Mouse (Mus musculus) stomach, embryonic 15.5 days (tissue): ENCODE results near the gene Fam49a. TPM values are rescaled to one million over a fixed set of nuclear protein-coding genes. Genes with fewer than 3 reads are reported as not detected.

Experiments used
- ATAC-seq: fragments of 200-750 bp; cut with Nextera tagmentation; 2 replicates; pipeline ENCODE4 v1.8.0; 2017; ENCODE audit warnings: low read depth, moderate number of reproducible peaks, moderate TSS enrichment; ENCODE audit not compliant: insufficient read depth, low FRiP score
- H3K27ac ChIP-seq: fragments of 300-500 bp; sonication (generic); 2 replicates; pipeline ENCODE4 v1.5.1; 2015; ENCODE audit warnings: mild to moderate bottlenecking, inconsistent platforms
- H3K27me3 ChIP-seq: fragments of 300-500 bp; sonication (generic); replicated peaks from 2 replicates; pipeline ENCODE4 v1.6.1; 2015; ENCODE audit warnings: inconsistent platforms
- H3K36me3 ChIP-seq: fragments of 300-500 bp; sonication (generic); 2 replicates; pipeline ENCODE4 v1.6.1; 2015; ENCODE audit warnings: inconsistent platforms
- H3K4me1 ChIP-seq: fragments of 300-500 bp; sonication (generic); 2 replicates; pipeline ENCODE4 v1.6.1; 2015; ENCODE audit warnings: inconsistent platforms
- H3K4me2 ChIP-seq: fragments of 300-500 bp; sonication (generic); 2 replicates; pipeline ENCODE4 v1.6.1; 2015; ENCODE audit warnings: mild to moderate bottlenecking, inconsistent platforms
- H3K4me3 ChIP-seq: fragments of 300-500 bp; sonication (generic); replicated peaks from 2 replicates; pipeline ENCODE4 v1.5.1; 2015; ENCODE audit warnings: inconsistent platforms
- H3K9ac ChIP-seq: fragments of 300-500 bp; sonication (generic); 2 replicates; pipeline ENCODE4 v1.6.1; 2015; ENCODE audit warnings: inconsistent platforms
- H3K9me3 ChIP-seq: fragments of 300-500 bp; sonication (generic); 2 replicates; pipeline ENCODE4 v1.6.1; 2016; ENCODE audit warnings: inconsistent platforms
- WGBS: fragments of 180-500 bp; shearing (Covaris S2); methylation state at CpG from one replicate; pipeline ENCODE4 v1.1.7; 2015; 5-methylcytosine and 5-hydroxymethylcytosine counted together
- polyA plus RNA-seq: library from polyadenylated mRNA; unstranded; fragments of >200 nt; fragmentation: Nextera tagmentation; extraction: Ambion mirVana; gene quantifications from 2 replicates; pipeline ENCODE4 v1.2.1, GENCODE M21; 2015

Fam49a gene
- polyA plus RNA-seq, 1 experiment from 2014 or later, result 10.4 TPM

DNA sequence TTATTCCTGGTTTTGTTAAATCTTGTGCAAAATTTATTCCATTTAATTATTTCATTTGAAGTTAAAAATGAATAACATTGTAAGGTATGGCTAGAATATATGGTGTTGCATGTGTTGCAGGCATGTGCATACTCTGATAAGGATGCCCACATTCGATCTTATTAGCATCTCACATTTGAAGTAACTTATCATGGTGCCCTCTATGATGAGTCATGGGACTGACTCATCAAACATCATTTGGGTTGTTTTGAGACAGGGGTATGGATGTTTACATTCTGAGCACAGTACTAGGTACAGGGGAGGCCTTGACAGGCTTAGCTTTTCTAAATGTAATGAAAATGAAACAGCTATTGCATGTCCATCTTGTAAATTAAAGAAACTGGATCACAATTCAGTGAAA is 165.3 kb downstream of the Fam49a start:
- no peaks in the 10 kb centered on the region for H3K9me3 ChIP-seq
- no peaks in the 10 kb centered on the region for H3K4me1 ChIP-seq
- no peak overlapping the region for H3K4me3 ChIP-seq
- no peak overlapping the region for H3K4me2 ChIP-seq
- no peaks in the 10 kb centered on the region for H3K36me3 ChIP-seq
- no peak overlapping the region for H3K27ac ChIP-seq
- peak; percentile 61; the same call in 1 of the 2 replicates for ATAC-seq
- WGBS, result 84% methylated on average over 1 of the region's 1 CpGs
- H3K9ac ChIP-seq, result no peak overlapping the region
- H3K27me3 ChIP-seq, result no peaks in the 10 kb centered on the region

DNA sequence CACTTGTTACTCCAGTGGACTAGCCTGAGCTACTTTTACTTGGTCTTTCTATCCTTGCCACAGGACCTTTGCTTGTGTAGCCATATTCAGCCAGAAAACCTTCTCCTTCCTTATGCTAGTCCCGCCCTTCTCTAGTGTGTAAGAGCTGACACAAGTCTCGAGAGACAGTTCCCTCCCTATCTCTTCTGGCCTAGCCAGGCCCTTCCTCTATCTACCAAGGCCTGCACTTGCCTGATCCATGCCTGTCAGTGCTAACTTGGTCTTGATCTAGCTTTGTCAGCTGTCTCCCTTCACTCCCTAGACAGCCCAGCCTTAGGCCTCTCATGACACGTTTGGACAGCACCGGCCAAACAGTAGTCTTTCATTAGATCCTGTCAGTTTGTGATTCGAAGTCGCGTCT is 166.9 kb downstream of the Fam49a start:
- Histone ChIP-seq H3K4me3 (no peak overlapping the region), H3K27ac (no peak overlapping the region), H3K9me3 (no peaks in the 10 kb centered on the region), H3K27me3 (no peaks in the 10 kb centered on the region), H3K36me3 (no peaks in the 10 kb centered on the region), H3K9ac (no peak overlapping the region), H3K4me1 (no peaks in the 10 kb centered on the region), H3K4me2 (no peak overlapping the region)
- WGBS, result 73% methylated on average over 7 of the region's 7 CpGs
- ATAC-seq, result peak; percentile 94
